Mouse (Mus musculus) limb, embryonic 13.5 days (tissue): ENCODE results near the gene Spaca4. TPM values are rescaled to one million over a fixed set of nuclear protein-coding genes. Genes with fewer than 3 reads are reported as not detected.

Experiments
- ATAC-seq: fragments of 200-750 bp; cut with Nextera tagmentation; 2 replicates; pipeline ENCODE4 v1.8.0; 2017; ENCODE audit warnings: low read depth, moderate number of reproducible peaks, moderate TSS enrichment; ENCODE audit not compliant: low FRiP score
- H3K27ac ChIP-seq: fragments of 300-500 bp; sonication (generic); 2 replicates; pipeline ENCODE4 v1.5.1; 2015; ENCODE audit warnings: inconsistent platforms, mild to moderate bottlenecking, moderate library complexity
- H3K27me3 ChIP-seq: fragments of 300-500 bp; sonication (generic); 2 replicates; pipeline ENCODE4 v1.6.1; 2015; ENCODE audit warnings: mild to moderate bottlenecking, inconsistent platforms
- H3K36me3 ChIP-seq: fragments of 300-500 bp; sonication (generic); 2 replicates; pipeline ENCODE4 v1.6.1; 2015; ENCODE audit warnings: inconsistent platforms, mild to moderate bottlenecking, moderate library complexity
- H3K4me1 ChIP-seq: fragments of 300-500 bp; sonication (generic); 2 replicates; pipeline ENCODE4 v1.6.1; 2015; ENCODE audit warnings: inconsistent platforms
- H3K4me2 ChIP-seq: fragments of 300-500 bp; sonication (generic); replicated peaks from 2 replicates; pipeline ENCODE4 v1.6.1; 2015; ENCODE audit warnings: inconsistent platforms, mild to moderate bottlenecking, moderate library complexity
- H3K4me3 ChIP-seq: fragments of 300-500 bp; sonication (generic); 2 replicates; pipeline ENCODE4 v1.5.1; 2015; ENCODE audit warnings: moderate library complexity, mild to moderate bottlenecking, inconsistent platforms
- H3K9ac ChIP-seq: fragments of 300-500 bp; sonication (generic); 2 replicates; pipeline ENCODE4 v1.6.1; 2015; ENCODE audit warnings: mild to moderate bottlenecking, inconsistent platforms
- H3K9me3 ChIP-seq: fragments of 300-500 bp; sonication (generic); 2 replicates; pipeline ENCODE4 v1.6.1; 2016; ENCODE audit warnings: inconsistent platforms
- WGBS: fragments of 180-500 bp; shearing (Covaris S2); methylation state at CpG from one replicate; pipeline ENCODE4 v1.1.7; 2015; 5-methylcytosine and 5-hydroxymethylcytosine counted together
- polyA plus RNA-seq: library from polyadenylated mRNA; unstranded; fragments of >200 nt; fragmentation: Nextera tagmentation; extraction: Ambion mirVana; gene quantifications from 2 replicates; pipeline ENCODE4 v1.2.1, GENCODE M21; 2015

Spaca4 gene
- not detected in 2 replicates for polyA plus RNA-seq

- Histone ChIP-seq H3K4me2 (no peak within 1 kb of the TSS), H3K36me3 (peaks cover 83% of the 10 kb centered on the region), H3K9me3 (no peaks in the 10 kb centered on the region), H3K4me1 (peaks cover 9% of the 10 kb centered on the region), H3K27me3 (no peaks in the 10 kb centered on the region), H3K9ac (no peak within 1 kb of the TSS; the same call in 1 of the 2 replicates), H3K27ac (no peak within 1 kb of the TSS), H3K4me3 (no peak within 1 kb of the TSS)
- no peak for ATAC-seq
- WGBS: 91% methylated on average over 11 of the region's 11 CpGs
Observed at GRCm38 (mm10) chr7:45725713-45726112, at the start of gene Spaca4. Gene Spaca4, minus strand, starts transcription at chr7:45725813.

DNA sequence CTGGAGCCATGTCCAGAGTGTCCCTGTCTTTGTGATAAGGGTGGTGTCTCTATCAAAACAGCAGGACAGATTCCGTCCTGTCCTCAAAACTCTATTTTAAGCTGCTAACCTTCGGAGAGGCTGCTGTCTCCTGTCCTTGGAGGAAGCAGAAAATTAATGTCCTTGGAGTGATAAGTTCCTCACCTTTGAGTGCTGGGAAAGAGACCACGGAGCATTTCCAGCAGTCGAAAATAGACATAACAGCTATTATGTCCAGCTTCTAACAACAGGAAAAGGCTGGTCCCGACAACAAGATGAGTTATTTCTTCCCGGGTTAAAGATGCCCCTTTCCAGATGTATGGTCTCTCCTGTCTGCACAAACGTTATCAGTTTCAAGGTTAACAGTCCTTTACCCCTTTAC lies 49.6 kb upstream of the Spaca4 start:
- Histone ChIP-seq H3K27me3 (peaks cover 22% of the 10 kb centered on the region), H3K36me3 (no peaks in the 10 kb centered on the region), H3K4me2 (no peak overlapping the region), H3K27ac (no peak overlapping the region), H3K9ac (no peak overlapping the region), H3K4me1 (peaks cover 6% of the 10 kb centered on the region), H3K4me3 (no peak overlapping the region), H3K9me3 (no peaks in the 10 kb centered on the region)
- no peak for ATAC-seq
- WGBS: 78% methylated on average over 7 of the region's 7 CpGs

GRCm38 (mm10) chr7:45771101-45771500 lies 45.5 kb upstream of the Spaca4 start:
- WGBS: 64% methylated on average over 4 of the region's 4 CpGs
- Histone ChIP-seq H3K4me3 (no peak overlapping the region), H3K4me1 (no peaks in the 10 kb centered on the region), H3K27me3 (peaks cover 3% of the 10 kb centered on the region; the same call in 1 of the 2 replicates), H3K36me3 (no peaks in the 10 kb centered on the region), H3K9ac (no peak overlapping the region), H3K27ac (no peak overlapping the region), H3K4me2 (no peak overlapping the region), H3K9me3 (no peaks in the 10 kb centered on the region)
- ATAC-seq: no peak

DNA sequence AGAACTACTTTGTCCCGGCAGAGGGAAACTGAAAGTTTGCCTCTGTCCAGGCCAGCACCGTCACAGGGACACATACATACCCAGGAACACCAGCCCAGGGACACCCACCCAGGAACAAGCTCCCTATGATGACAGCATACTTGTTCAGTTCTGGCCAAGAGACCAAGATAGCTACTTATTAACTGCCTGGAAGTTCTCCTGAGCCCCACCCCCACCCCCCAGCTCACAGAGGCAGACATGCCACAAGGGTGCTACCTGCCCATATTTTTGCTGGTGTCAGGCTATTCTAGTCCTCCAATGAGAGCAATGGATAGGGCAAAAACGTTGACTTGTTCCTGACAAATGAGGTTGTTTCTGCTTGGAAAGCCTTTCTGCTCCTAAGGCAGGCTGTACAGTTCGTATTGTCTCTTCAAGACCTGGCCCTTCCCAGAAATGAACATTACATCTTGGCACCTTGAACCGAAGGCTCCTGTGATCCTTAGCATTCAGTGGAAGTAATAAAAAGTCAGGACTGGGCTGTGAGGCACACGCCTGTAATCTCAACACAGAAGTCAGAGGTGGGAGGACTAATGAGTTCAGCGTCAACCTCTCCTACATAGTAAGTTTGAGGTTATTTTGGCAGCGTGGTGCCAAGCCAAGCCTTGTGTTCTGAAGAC lies 44.9 kb upstream of the Spaca4 start:
- H3K36me3 ChIP-seq: no peaks in the 10 kb centered on the region
- H3K4me2 ChIP-seq: no peak overlapping the region
- ATAC-seq: no peak
- H3K9ac ChIP-seq: no peak overlapping the region
- H3K27me3 ChIP-seq: peaks cover 3% of the 10 kb centered on the region; the same call in 1 of the 2 replicates
- H3K4me1 ChIP-seq: no peaks in the 10 kb centered on the region
- 65% methylated on average over 8 of the region's 8 CpGs for WGBS
- no peak overlapping the region for H3K27ac ChIP-seq
- H3K9me3 ChIP-seq: no peaks in the 10 kb centered on the region
- no peak overlapping the region for H3K4me3 ChIP-seq

GRCm38 (mm10) chr7:45767500-45767899 lies 41.9 kb upstream of the Spaca4 start:
- Histone ChIP-seq H3K4me2 (no peak overlapping the region), H3K4me3 (no peak overlapping the region), H3K4me1 (no peaks in the 10 kb centered on the region), H3K9ac (no peak overlapping the region), H3K9me3 (no peaks in the 10 kb centered on the region), H3K36me3 (no peaks in the 10 kb centered on the region), H3K27me3 (no peaks in the 10 kb centered on the region), H3K27ac (no peak overlapping the region)
- ATAC-seq: no peak
- 89% methylated on average over 6 of the region's 6 CpGs for WGBS

DNA sequence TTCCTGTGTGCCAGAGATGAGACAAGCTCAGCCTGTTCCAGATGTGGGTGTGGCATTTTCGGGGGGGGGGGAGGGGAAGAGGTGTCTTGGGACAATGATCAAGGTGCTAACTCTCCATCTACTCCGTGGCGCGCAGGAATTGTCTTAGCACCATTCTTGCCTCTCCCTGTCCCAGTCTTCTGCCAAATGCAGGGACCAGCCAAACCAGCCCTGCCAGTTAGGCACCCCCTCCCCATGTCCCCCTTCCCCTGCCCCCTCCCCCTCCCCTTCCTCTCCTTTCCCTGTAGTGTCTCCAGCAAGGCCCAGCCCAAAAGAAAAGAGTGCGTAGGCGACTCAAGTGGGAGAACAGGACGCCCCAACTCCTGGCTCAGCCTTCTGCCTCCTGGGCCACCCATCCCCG lies 41.2 kb upstream of the Spaca4 start:
- no peak overlapping the region for H3K9ac ChIP-seq
- H3K27ac ChIP-seq: no peak overlapping the region
- no peak overlapping the region for H3K4me2 ChIP-seq
- H3K4me3 ChIP-seq: no peak overlapping the region
- WGBS: 55% methylated on average over 8 of the region's 8 CpGs
- H3K36me3 ChIP-seq: no peaks in the 10 kb centered on the region
- no peaks in the 10 kb centered on the region for H3K4me1 ChIP-seq
- no peaks in the 10 kb centered on the region for H3K27me3 ChIP-seq
- H3K9me3 ChIP-seq: no peaks in the 10 kb centered on the region
- no peak for ATAC-seq

DNA sequence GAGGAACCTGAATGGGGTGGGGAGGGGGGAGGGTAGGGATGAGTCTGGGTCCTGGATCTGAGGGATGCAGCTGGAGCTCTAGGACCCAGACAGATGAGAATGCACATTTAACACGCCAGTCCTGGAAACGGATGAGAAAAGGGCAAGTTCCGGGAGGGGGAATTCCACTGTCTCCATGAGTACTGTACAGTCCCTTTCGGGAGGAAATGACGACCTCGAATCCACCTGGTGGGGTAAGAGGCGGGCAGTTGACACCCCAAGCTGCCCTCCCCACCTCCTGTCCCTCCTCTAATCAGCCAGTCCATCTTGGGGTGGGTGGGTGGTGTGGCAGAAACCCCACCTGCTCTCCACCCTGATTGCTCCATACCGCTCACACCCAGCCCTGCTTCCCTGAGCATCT lies 40.4 kb upstream of the Spaca4 start:
- WGBS: 52% methylated on average over 8 of the region's 8 CpGs
- Histone ChIP-seq H3K4me1 (no peaks in the 10 kb centered on the region), H3K4me3 (no peak overlapping the region), H3K4me2 (no peak overlapping the region), H3K9me3 (no peaks in the 10 kb centered on the region), H3K36me3 (no peaks in the 10 kb centered on the region), H3K9ac (no peak overlapping the region), H3K27ac (no peak overlapping the region), H3K27me3 (peaks cover 2% of the 10 kb centered on the region; the same call in 1 of the 2 replicates)
- no peak for ATAC-seq

- Histone ChIP-seq H3K9me3 (no peaks in the 10 kb centered on the region), H3K27ac (no peak overlapping the region), H3K4me3 (no peak overlapping the region), H3K27me3 (peaks cover 37% of the 10 kb centered on the region), H3K36me3 (no peaks in the 10 kb centered on the region), H3K4me2 (no peak overlapping the region), H3K4me1 (peaks cover 8% of the 10 kb centered on the region), H3K9ac (no peak overlapping the region)
- no peak for ATAC-seq
- WGBS: 64% methylated on average over 5 of the region's 5 CpGs
Observed at GRCm38 (mm10) chr7:45760151-45760550, 34.5 kb upstream of the Spaca4 start.

DNA sequence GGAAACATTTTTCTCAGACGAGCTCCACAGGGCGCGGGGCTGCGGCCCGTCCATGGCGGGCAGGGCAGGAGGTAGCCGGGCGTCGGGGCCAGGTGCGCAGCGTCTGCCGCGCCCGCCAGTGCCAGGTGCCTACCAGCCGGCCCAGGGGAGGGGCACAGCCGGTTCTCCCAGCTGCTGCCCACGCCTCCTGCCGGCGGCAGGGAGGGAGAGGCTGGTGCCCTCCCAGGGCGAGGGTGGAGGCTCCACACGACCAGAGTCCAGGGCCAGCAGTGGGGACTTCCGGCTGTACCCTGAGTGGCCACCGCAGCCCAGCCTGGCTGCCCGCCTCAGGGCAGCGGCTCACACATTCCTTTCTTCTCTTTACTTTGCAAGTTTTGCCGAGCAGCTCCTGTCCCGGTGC lies 33.8 kb upstream of the Spaca4 start:
- no peak overlapping the region for H3K27ac ChIP-seq
- ATAC-seq: no peak; the same call in 1 of the 2 replicates

DNA sequence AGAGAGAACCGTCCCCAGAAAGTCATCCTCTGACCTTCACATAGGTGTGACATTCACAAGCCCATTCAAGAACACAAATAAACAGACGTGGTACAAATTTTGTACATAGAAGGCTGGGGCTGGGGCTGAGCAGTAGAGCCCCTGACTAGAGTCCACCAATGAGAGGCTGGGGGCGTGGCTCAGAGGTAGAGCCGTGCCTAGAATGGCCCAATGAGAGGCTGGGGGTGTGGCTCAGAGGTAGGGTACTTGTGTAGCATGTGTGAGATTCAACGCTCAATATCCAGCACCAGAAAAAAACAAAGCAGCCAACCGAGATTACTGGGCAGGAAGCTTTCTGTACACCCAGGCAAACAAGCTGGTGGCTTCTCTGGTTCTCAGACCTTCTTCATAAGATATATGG lies 30.1 kb upstream of the Spaca4 start:
- Histone ChIP-seq H3K4me3 (no peak overlapping the region), H3K27ac (no peak overlapping the region), H3K36me3 (no peaks in the 10 kb centered on the region), H3K27me3 (peaks cover 32% of the 10 kb centered on the region), H3K9ac (no peak overlapping the region), H3K4me1 (peaks cover 8% of the 10 kb centered on the region), H3K4me2 (no peak overlapping the region), H3K9me3 (no peaks in the 10 kb centered on the region)
- ATAC-seq: no peak
- WGBS: 55% methylated on average over 6 of the region's 6 CpGs

More for the DNA sequence above, 33.8 kb upstream of the Spaca4 start:
- peaks cover 8% of the 10 kb centered on the region for H3K4me1 ChIP-seq
- H3K4me3 ChIP-seq: peak overlapping the region; percentile 29
- no peaks in the 10 kb centered on the region for H3K36me3 ChIP-seq
- 3% methylated on average over 26 of the region's 27 CpGs for WGBS
- no peaks in the 10 kb centered on the region for H3K9me3 ChIP-seq
- H3K9ac ChIP-seq: peak overlapping the region; percentile 55
- peak overlapping the region; percentile 59 for H3K4me2 ChIP-seq
- peaks cover 37% of the 10 kb centered on the region for H3K27me3 ChIP-seq

- ATAC-seq: no peak
- Histone ChIP-seq H3K9ac (no peak overlapping the region), H3K4me2 (no peak overlapping the region), H3K9me3 (peaks cover 6% of the 10 kb centered on the region; the same call in 1 of the 2 replicates), H3K36me3 (no peaks in the 10 kb centered on the region), H3K27ac (no peak overlapping the region), H3K4me3 (no peak overlapping the region), H3K27me3 (no peaks in the 10 kb centered on the region), H3K4me1 (peaks cover 9% of the 10 kb centered on the region)
- WGBS: 73% methylated on average over 9 of the region's 9 CpGs
Observed at GRCm38 (mm10) chr7:45750162-45750561, 24.5 kb upstream of the Spaca4 start.

GRCm38 (mm10) chr7:45749401-45749800 lies 23.8 kb upstream of the Spaca4 start:
- Histone ChIP-seq H3K4me3 (no peak overlapping the region), H3K9me3 (peaks cover 6% of the 10 kb centered on the region; the same call in 1 of the 2 replicates), H3K4me2 (0 out of 2 replicates have a peak overlapping the region, but pooled peaks have one; percentile 1), H3K27ac (no peak overlapping the region; the same call in 1 of the 2 replicates), H3K4me1 (peaks cover 9% of the 10 kb centered on the region), H3K27me3 (no peaks in the 10 kb centered on the region), H3K9ac (no peak overlapping the region), H3K36me3 (no peaks in the 10 kb centered on the region)
- ATAC-seq: no peak
- WGBS: 29% methylated on average over 10 of the region's 10 CpGs

GRCm38 (mm10) chr7:45748110-45748509 lies 22.5 kb upstream of the Spaca4 start:
- no peak overlapping the region for H3K9ac ChIP-seq
- ATAC-seq: no peak
- WGBS: 82% methylated on average over 7 of the region's 7 CpGs
- H3K27ac ChIP-seq: no peak overlapping the region
- no peak overlapping the region for H3K4me2 ChIP-seq
- no peaks in the 10 kb centered on the region for H3K27me3 ChIP-seq
- H3K4me3 ChIP-seq: no peak overlapping the region
- peaks cover 9% of the 10 kb centered on the region for H3K4me1 ChIP-seq
- no peaks in the 10 kb centered on the region for H3K36me3 ChIP-seq
- H3K9me3 ChIP-seq: peaks cover 6% of the 10 kb centered on the region; the same call in 1 of the 2 replicates
